Mouse (Mus musculus) C2C12 (cell line): ENCODE measurements around the gene 9930111J21Rik2.

Source experiments
- CEBPB ChIP-seq: IDR thresholded peaks from one replicate; pipeline ENCODE4 v1.6.1; 2011; ENCODE audit warnings: low read depth, mild to moderate bottlenecking, control low read depth, moderate library complexity
- CTCF ChIP-seq: IDR thresholded peaks from one replicate; pipeline ENCODE4 v1.5.1; 2011; ENCODE audit not compliant: control insufficient read depth, insufficient read depth, insufficient read length
- FOSL1 ChIP-seq: IDR thresholded peaks from one replicate; pipeline ENCODE4 v1.8.0; 2011; ENCODE audit warnings: mild to moderate bottlenecking, low read length; ENCODE audit not compliant: poor library complexity, insufficient read depth, severe bottlenecking
- MAX ChIP-seq: IDR thresholded peaks from one replicate; pipeline ENCODE4 v1.6.1; 2011; ENCODE audit warnings: mild to moderate bottlenecking, control low read depth
- MYOD1 ChIP-seq: IDR thresholded peaks from one replicate; pipeline ENCODE4 v1.6.1; 2011; ENCODE audit warnings: low read depth; ENCODE audit not compliant: control insufficient read depth, insufficient read length
- MYOG ChIP-seq: IDR thresholded peaks from one replicate; pipeline ENCODE4 v1.6.1; 2011; ENCODE audit not compliant: control insufficient read depth, insufficient read length; ENCODE audit errors: extremely low read depth
- USF1 ChIP-seq: IDR thresholded peaks from one replicate; pipeline ENCODE4 v1.6.1; 2011; ENCODE audit warnings: low read depth, mild to moderate bottlenecking, control low read depth, moderate library complexity

- TF ChIP-seq CTCF (no peak), MYOD1 (no peak), USF1 (no peak), MAX (no peak), CEBPB (no peak), MYOG (no peak), FOSL1 (no peak)
Observed at GRCm38 (mm10) chr11:49090551-49090950, 39.5 kb upstream of the 9930111J21Rik2 start.
